Mouse (Mus musculus) neutrophil, adult 83 days (primary cell): ENCODE measurements around the gene Adad1. TPM values are rescaled to one million over a fixed set of nuclear protein-coding genes. Genes with fewer than 3 reads are reported as not detected.

Experiments used
- total RNA-seq, 2 experiments: library from RNA; stranded (reverse); gene quantifications; one replicate each; pipeline ENCODE4 v1.2.4; 2023

The Adad1 gene
- not detected for total RNA-seq

DNA sequence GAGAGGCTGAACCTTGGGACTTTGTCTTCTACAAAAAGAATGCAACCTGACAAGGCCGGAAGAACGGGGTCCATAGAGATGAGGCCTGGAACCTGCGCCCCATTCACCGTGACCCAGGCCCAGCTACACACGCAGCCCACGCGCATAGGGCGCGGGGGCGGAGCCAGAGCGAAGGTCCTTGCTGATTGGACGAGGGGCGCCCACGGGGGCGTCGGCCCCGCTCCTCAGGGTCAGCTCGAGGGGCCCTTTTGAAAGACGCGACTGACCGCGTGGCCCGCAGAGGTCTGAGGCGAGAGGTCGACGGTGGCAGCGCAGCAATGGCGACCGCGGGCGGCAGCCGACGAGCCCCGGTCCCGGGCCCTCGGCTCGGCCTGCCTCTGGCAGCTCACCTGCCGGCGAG is at the start of gene Adad1:
Adad1 (plus strand) TSS at position 122 of the 400 bp plus-strand sequence.

GRCm38 (mm10) chr3:37125655-37126054 is 62.3 kb downstream of the Adad1 start, which contains the start of gene Il2:
Gene Il2 (minus strand): TSS chr3:37125959.

Other genes with a start within 250 kb of the Adad1 start
- 100 to 1,000 TPM in 1 of 2 experiments, 10 to 100 TPM in 1; 86.5 to 112 TPM for gene 4932438A13Rik, start 200.4 kb upstream of the Adad1 start, total RNA-seq
- not detected for gene Il2, start 62.4 kb downstream of the Adad1 start, total RNA-seq
- not detected for gene Il21, start 169.1 kb downstream of the Adad1 start, total RNA-seq
- 1 to 10 TPM; 1.0 to 1.3 TPM for gene Bbs12, start 249.0 kb downstream of the Adad1 start, total RNA-seq
- 1 to 10 TPM; 1.7 to 1.8 TPM for gene Cetn4, start 249.2 kb downstream of the Adad1 start, total RNA-seq